Mouse (Mus musculus) frontal cortex, postnatal 36 days (tissue): ENCODE measurements at regions not wholly inside any gene's neighbourhood (a gene's known extent, or its start where the extent isn't known, plus 50 kb on each side); places are given as distances from the start of the nearest gene placed in this dataset.

Source experiments
- DNase-seq, 2 experiments: peaks; one replicate each; pipeline ENCODE4 v3.0.0; 2022; ENCODE audit warnings: low spot score in 2 of 2

GRCm38 (mm10) chr7:115290801-115291417 is 547.4 kb downstream of the Insc start:
- DNase-seq: no peak

- DNase-seq: no peak
Measured at GRCm38 (mm10) chr7:115294655-115295230, 551.2 kb downstream of the Insc start.

- peak in 1 of 2 experiments; percentile 2 for DNase-seq
Measured at GRCm38 (mm10) chr7:115300241-115300640, 556.7 kb downstream of the Insc start.

GRCm38 (mm10) chr7:115308377-115308776 is 564.9 kb downstream of the Insc start:
- DNase-seq: no peak

GRCm38 (mm10) chr7:115310400-115311225 is 567.1 kb downstream of the Insc start:
- no peak for DNase-seq

GRCm38 (mm10) chr7:115319504-115319903 is 576.0 kb downstream of the Insc start:
- no peak for DNase-seq

- DNase-seq: no peak
Measured at GRCm38 (mm10) chr7:115322989-115323388, 579.5 kb downstream of the Insc start.

GRCm38 (mm10) chr7:115328300-115328699 is 584.8 kb downstream of the Insc start:
- no peak for DNase-seq

- DNase-seq: no peak
Measured at GRCm38 (mm10) chr7:115331698-115332097, 588.2 kb downstream of the Insc start.

- DNase-seq: no peak
Measured at GRCm38 (mm10) chr7:115333046-115333577, 589.6 kb downstream of the Insc start.

GRCm38 (mm10) chr7:115335051-115335450 is 591.6 kb downstream of the Insc start:
- no peak for DNase-seq

- DNase-seq: no peak
Measured at GRCm38 (mm10) chr7:115340155-115340554, 596.7 kb downstream of the Insc start.

GRCm38 (mm10) chr7:115341007-115341406 is 597.5 kb downstream of the Insc start:
- DNase-seq: no peak

GRCm38 (mm10) chr7:115345749-115346148 is 602.3 kb downstream of the Insc start:
- no peak for DNase-seq

GRCm38 (mm10) chr7:115358711-115359110 is 615.2 kb downstream of the Insc start:
- DNase-seq: no peak

GRCm38 (mm10) chr7:115360142-115360541 is 616.6 kb downstream of the Insc start:
- DNase-seq: no peak

- no peak for DNase-seq
Measured at GRCm38 (mm10) chr7:115362117-115362516, 618.6 kb downstream of the Insc start.

GRCm38 (mm10) chr7:115366910-115367309 is 623.4 kb downstream of the Insc start:
- peak; percentile 38 to 54 for DNase-seq

- no peak for DNase-seq
Measured at GRCm38 (mm10) chr7:115371143-115371542, 627.6 kb downstream of the Insc start.

GRCm38 (mm10) chr7:115372921-115373320 is 629.4 kb downstream of the Insc start:
- no peak for DNase-seq

GRCm38 (mm10) chr7:115373781-115374533 is 630.5 kb downstream of the Insc start:
- no peak for DNase-seq

- DNase-seq: no peak
Measured at GRCm38 (mm10) chr7:115376067-115376466, 632.6 kb downstream of the Insc start.
